27 mouse cellular contexts compared by ENCODE assay signal in genomic region chr5:50570701-50571100, GRCm38 (mm10).
DNase-seq lines count a peak whose midpoint lies in the region; ATAC-seq lines count a peak whose summit lies in the region.
"Had no signal": no experiment of that assay in that cellular context is flagged by ENCODE, and none has a peak within 500 bp of the region (broad histone marks: within the 10 kb centered on the region; RNA-seq: fewer than 3 reads in every experiment).

No protein-coding gene starts in this region.

- H3K9me3 ChIP-seq in forebrain, embryonic 11.5 days (ENCODE audit: control insufficient read depth, low read length), result no peaks in the 10 kb centered on the region
- H3K9me3 ChIP-seq: embryonic facial prominence, embryonic 12.5 days; forebrain, embryonic 12.5 days; heart, embryonic 13.5 days; hindbrain, embryonic 13.5 days; limb, embryonic 13.5 days; megakaryocyte, embryonic 14.5 days had no signal

- H3K27ac ChIP-seq in forebrain, embryonic 11.5 days (ENCODE audit: low read depth, low read length), result no peak overlapping the region
- H3K27ac ChIP-seq: embryonic facial prominence, embryonic 12.5 days; forebrain, embryonic 12.5 days; heart, embryonic 13.5 days; hindbrain, embryonic 13.5 days; layer of hippocampus, adult 2 months; limb, embryonic 13.5 days; liver, embryonic 12.5 days had no signal

- H3K36me3 ChIP-seq in forebrain, embryonic 11.5 days (ENCODE audit: control insufficient read depth, insufficient read depth, low read length), result no peaks in the 10 kb centered on the region
- H3K36me3 ChIP-seq: embryonic facial prominence, embryonic 12.5 days; forebrain, embryonic 12.5 days; heart, embryonic 13.5 days; hindbrain, embryonic 13.5 days; limb, embryonic 13.5 days; liver, embryonic 12.5 days had no signal

- no peak for ATAC-seq in forebrain, embryonic 11.5 days (replicated peaks; ENCODE audit: low FRiP score)
- ATAC-seq: liver, embryonic 12.5 days had no signal

- no peak overlapping the region for H3K9ac ChIP-seq in forebrain, embryonic 11.5 days (ENCODE audit: low read length)
- H3K9ac ChIP-seq: embryonic facial prominence, embryonic 12.5 days; forebrain, embryonic 12.5 days; heart, embryonic 13.5 days; hindbrain, embryonic 13.5 days; limb, embryonic 13.5 days; liver, embryonic 12.5 days had no signal

- 80% methylated on average over 5 of the region's 5 CpGs for WGBS in forebrain, embryonic 11.5 days

- no peaks in the 10 kb centered on the region for H3K4me1 ChIP-seq in forebrain, embryonic 11.5 days (replicated peaks; ENCODE audit: control insufficient read depth, insufficient read depth, low read length)
- H3K4me1 ChIP-seq: embryonic facial prominence, embryonic 12.5 days; forebrain, embryonic 12.5 days; heart, embryonic 13.5 days; hindbrain, embryonic 13.5 days; limb, embryonic 13.5 days; liver, embryonic 12.5 days; megakaryocyte, embryonic 14.5 days had no signal

- no peak overlapping the region for H3K4me3 ChIP-seq in forebrain, embryonic 11.5 days (ENCODE audit: low read depth, low read length)
- H3K4me3 ChIP-seq: embryonic facial prominence, embryonic 12.5 days; forebrain, embryonic 12.5 days; heart, embryonic 13.5 days; hindbrain, embryonic 13.5 days; layer of hippocampus, adult 2 months; limb, embryonic 13.5 days; liver, embryonic 12.5 days; megakaryocyte, embryonic 14.5 days had no signal

- DNase-seq in heart, postnatal 10 days, result peak; percentile 0 to 6
- DNase-seq in heart, adult 8-10 months (ENCODE audit: low spot score), result no peak
- DNase-seq in right cerebral cortex, adult 18-20 months, result peak; percentile 28
- no peak for DNase-seq in right cerebral cortex, postnatal 4 days
- DNase-seq in right cerebral cortex, postnatal 10 days (ENCODE audit: low spot score in 2 of 2), result peak; percentile 21 to 35
- DNase-seq in adipocyte (ENCODE audit: low spot score), result no peak
- DNase-seq in kidney, adult 18-20 months, result no peak
- DNase-seq in forebrain, embryonic 11.5 days (ENCODE audit: low spot score), result no peak
- DNase-seq: adrenal gland, postnatal 25 days; cerebellum, adult 9-11 months; gastrocnemius, postnatal 10 days; heart, adult 18-20 months; heart, postnatal 36 days; kidney, adult 11 months; kidney, postnatal 14 days; layer of hippocampus, postnatal 36 days; lung, adult 18-20 months; midbrain, embryonic 14.5 days; spleen, adult 18-20 months had no signal

- intact Hi-C loops in heart, postnatal 10 days (cut with DNase I), result no loop called here

- no peaks in the 10 kb centered on the region for H3K27me3 ChIP-seq in forebrain, embryonic 11.5 days (ENCODE audit: control insufficient read depth, insufficient read depth, low read length)
- H3K27me3 ChIP-seq: embryonic facial prominence, embryonic 12.5 days; forebrain, embryonic 12.5 days; heart, embryonic 13.5 days; hindbrain, embryonic 13.5 days; limb, embryonic 13.5 days; liver, embryonic 12.5 days; megakaryocyte, embryonic 14.5 days had no signal

- H3K4me2 ChIP-seq in forebrain, embryonic 11.5 days (ENCODE audit: low read depth, low read length, severe bottlenecking), result no peak overlapping the region
- H3K4me2 ChIP-seq: embryonic facial prominence, embryonic 12.5 days; forebrain, embryonic 12.5 days; heart, embryonic 13.5 days; hindbrain, embryonic 13.5 days; limb, embryonic 13.5 days; liver, embryonic 12.5 days had no signal

Comparison
In these comparisons a context has a peak if more than half of its experiments do, and no peak if none do; other contexts are left out.
1. DNase-seq: peak in heart, postnatal 10 days (2 of 2), right cerebral cortex, adult 18-20 months (single experiment) and right cerebral cortex, postnatal 10 days (2 of 2); none in heart, adult 8-10 months (single experiment), right cerebral cortex, postnatal 4 days (single experiment), adipocyte (single experiment), kidney, adult 18-20 months (single experiment) and forebrain, embryonic 11.5 days (single experiment).